Mouse (Mus musculus) midbrain, embryonic 11.5 days (tissue): ENCODE measurements around the gene Chfr. TPM values are rescaled to one million over a fixed set of nuclear protein-coding genes. Genes with fewer than 3 reads are reported as not detected.

ENCODE experiments used
- ATAC-seq: fragments of 200-750 bp; cut with Nextera tagmentation; 2 replicates; pipeline ENCODE4 v1.8.0; 2017; ENCODE audit warnings: moderate TSS enrichment, moderate library complexity; ENCODE audit not compliant: low FRiP score
- DNase-seq: peaks from one replicate; pipeline ENCODE4 v3.0.0; 2015; ENCODE audit warnings: low spot score; ENCODE audit errors: missing footprints
- H3K27ac ChIP-seq: fragments of 300-500 bp; sonication (generic); 2 replicates; pipeline ENCODE4 v1.5.1; 2014; ENCODE audit warnings: low read depth, low read length
- H3K27me3 ChIP-seq: fragments of 300-500 bp; sonication (generic); 2 replicates; pipeline ENCODE4 v1.6.1; 2014; ENCODE audit warnings: mild to moderate bottlenecking, low read length, moderate library complexity, mixed read lengths; ENCODE audit not compliant: control insufficient read depth, insufficient read depth
- H3K36me3 ChIP-seq: fragments of 300-500 bp; sonication (generic); 2 replicates; pipeline ENCODE4 v1.6.1; 2014; ENCODE audit warnings: mild to moderate bottlenecking, low read length, moderate library complexity, mixed read lengths; ENCODE audit not compliant: control insufficient read depth, insufficient read depth
- H3K4me1 ChIP-seq: fragments of 300-500 bp; sonication (generic); 2 replicates; pipeline ENCODE4 v1.6.1; 2014; ENCODE audit warnings: low read length; ENCODE audit not compliant: control insufficient read depth, insufficient read depth
- H3K4me2 ChIP-seq: fragments of 300-500 bp; sonication (generic); 2 replicates; pipeline ENCODE4 v1.6.1; 2014; ENCODE audit warnings: mild to moderate bottlenecking, moderate library complexity
- H3K4me3 ChIP-seq: fragments of 300-500 bp; sonication (generic); 2 replicates; pipeline ENCODE4 v1.5.1; 2014; ENCODE audit warnings: low read depth, low read length
- H3K9ac ChIP-seq: fragments of 300-500 bp; sonication (generic); 2 replicates; pipeline ENCODE4 v1.6.1; 2014; ENCODE audit warnings: low read length
- H3K9me3 ChIP-seq: fragments of 300-500 bp; sonication (generic); 2 replicates; pipeline ENCODE4 v1.6.1; 2016; ENCODE audit warnings: low read length; ENCODE audit not compliant: control insufficient read depth
- WGBS: fragments of 180-500 bp; shearing (Covaris S2); extraction: QIAGEN DNeasy Blood & Tissue Kit; methylation state at CpG from one replicate; pipeline ENCODE4 v1.1.7; 2014; 5-methylcytosine and 5-hydroxymethylcytosine counted together
- polyA plus RNA-seq: library from polyadenylated mRNA; unstranded; fragments of >200 nt; fragmentation: Nextera tagmentation; extraction: Ambion mirVana; gene quantifications from 2 replicates; pipeline ENCODE4 v1.2.1, GENCODE M21; 2014

Chfr gene
- polyA plus RNA-seq, 1 experiment from 2014 or later: 74.2 TPM

DNA sequence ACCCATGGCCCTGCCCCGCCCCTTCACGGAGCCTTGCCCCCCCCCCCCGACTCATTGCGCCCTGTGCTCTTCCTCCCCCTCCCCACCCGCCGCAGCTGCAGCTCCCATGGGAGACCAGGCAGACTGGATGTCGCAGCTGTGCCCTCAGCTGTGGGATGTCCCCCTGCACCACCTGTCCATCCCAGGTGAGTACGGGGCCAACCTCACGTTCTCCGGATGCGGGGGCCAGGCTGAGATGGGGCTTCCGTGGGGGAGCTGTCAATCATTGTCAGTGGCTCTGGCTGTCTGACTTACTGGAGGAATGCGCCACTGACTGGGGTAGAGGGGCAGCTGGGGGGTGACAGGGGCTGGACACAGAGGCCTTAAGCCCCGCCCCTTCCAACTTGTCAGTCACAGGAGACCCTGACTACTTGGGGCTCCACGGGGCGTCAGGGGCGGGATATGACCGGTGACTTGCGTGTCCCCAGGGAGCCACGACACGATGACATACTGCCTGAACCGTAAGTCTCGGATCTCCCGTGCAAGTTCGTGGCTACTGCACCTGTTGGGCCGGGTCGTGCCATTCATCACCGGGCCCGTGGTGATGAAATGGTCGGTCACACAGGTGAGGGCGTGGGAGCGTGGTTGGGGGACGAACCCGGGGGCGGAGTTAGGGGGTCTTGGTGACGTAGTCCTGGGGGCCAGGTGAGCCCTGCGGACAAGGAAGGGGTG, 34.6 kb upstream of the Chfr start:
- peaks cover 15% of the 10 kb centered on the region for H3K4me1 ChIP-seq
- H3K27ac ChIP-seq: no peak overlapping the region
- peak overlapping the region; percentile 49 for H3K4me2 ChIP-seq
- no peaks in the 10 kb centered on the region for H3K9me3 ChIP-seq
- H3K4me3 ChIP-seq: peak overlapping the region; percentile 23
- H3K9ac ChIP-seq: no peak overlapping the region
- ATAC-seq: peak; percentile 34
- H3K27me3 ChIP-seq: peaks cover 5% of the 10 kb centered on the region; the same call in 1 of the 2 replicates
- 1% methylated on average over 34 of the region's 37 CpGs for WGBS
- H3K36me3 ChIP-seq: peaks cover 26% of the 10 kb centered on the region; the same call in 1 of the 2 replicates
- DNase-seq: no peak

DNA sequence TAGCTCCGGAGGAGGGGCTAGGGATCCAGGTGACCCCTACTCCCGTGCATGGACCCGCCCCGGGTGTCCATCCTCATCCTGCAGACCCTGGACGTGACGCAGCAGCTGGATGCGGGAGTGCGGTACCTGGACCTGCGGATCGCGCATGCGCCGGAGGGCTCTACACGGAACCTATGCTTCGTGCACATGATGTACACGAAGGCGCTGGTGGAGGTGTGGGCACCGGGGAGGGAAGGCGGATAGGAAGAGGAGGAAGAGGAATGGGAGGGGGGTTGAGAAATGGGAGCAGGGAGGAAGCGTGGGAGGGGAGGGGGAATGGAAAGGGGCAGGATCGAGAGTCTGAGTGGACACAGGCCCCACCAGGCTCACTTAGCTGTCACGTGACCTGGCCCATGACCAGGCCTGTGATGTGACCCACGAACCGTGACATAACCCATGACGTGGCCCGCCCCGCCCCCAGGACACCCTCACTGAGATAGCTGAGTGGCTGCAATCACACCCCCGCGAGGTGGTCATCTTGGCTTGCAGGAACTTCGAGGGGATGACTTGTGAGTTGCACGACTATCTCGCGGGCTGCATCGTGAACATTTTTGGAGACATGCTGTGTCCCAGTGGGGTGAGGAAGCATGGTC, 33.8 kb upstream of the Chfr start:
- peak; percentile 88 for DNase-seq
- peak overlapping the region; percentile 49 for H3K4me2 ChIP-seq
- peak; percentile 36 for ATAC-seq
- H3K27me3 ChIP-seq: peaks cover 5% of the 10 kb centered on the region; the same call in 1 of the 2 replicates
- H3K4me1 ChIP-seq: peaks cover 20% of the 10 kb centered on the region
- no peaks in the 10 kb centered on the region for H3K9me3 ChIP-seq
- H3K9ac ChIP-seq: 0 out of 2 replicates have a peak overlapping the region, but pooled peaks have one; percentile 9
- H3K36me3 ChIP-seq: peaks cover 26% of the 10 kb centered on the region; the same call in 1 of the 2 replicates
- peak overlapping the region; percentile 23 for H3K4me3 ChIP-seq
- WGBS: 19% methylated on average over 34 of the region's 34 CpGs
- no peak overlapping the region for H3K27ac ChIP-seq

DNA sequence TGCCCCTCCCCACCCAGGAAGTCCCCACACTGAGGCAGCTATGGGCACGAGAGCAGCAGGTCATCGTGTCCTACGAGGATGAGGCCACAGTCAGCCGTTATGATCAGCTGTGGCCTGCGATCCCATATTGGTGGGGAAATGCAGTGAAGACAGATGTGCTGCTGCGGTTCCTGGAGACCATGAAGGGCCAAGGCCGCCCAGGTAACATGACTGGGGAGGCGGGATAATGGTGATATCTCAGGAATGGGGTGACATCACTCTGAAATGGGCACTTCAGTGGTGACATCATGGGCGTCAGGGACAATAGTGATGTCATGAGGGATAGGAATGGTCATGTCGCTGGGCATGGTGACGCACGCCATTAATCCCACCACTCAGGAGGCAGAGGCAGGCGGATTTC, 33.2 kb upstream of the Chfr start:
- Histone ChIP-seq H3K4me2 (no peak overlapping the region), H3K4me1 (peaks cover 23% of the 10 kb centered on the region), H3K27me3 (peaks cover 5% of the 10 kb centered on the region; the same call in 1 of the 2 replicates), H3K4me3 (no peak overlapping the region), H3K9me3 (no peaks in the 10 kb centered on the region), H3K27ac (no peak overlapping the region), H3K9ac (no peak overlapping the region), H3K36me3 (peaks cover 26% of the 10 kb centered on the region; the same call in 1 of the 2 replicates)
- ATAC-seq (no peak), DNase-seq (no peak)
- WGBS: 95% methylated on average over 13 of the region's 13 CpGs

DNA sequence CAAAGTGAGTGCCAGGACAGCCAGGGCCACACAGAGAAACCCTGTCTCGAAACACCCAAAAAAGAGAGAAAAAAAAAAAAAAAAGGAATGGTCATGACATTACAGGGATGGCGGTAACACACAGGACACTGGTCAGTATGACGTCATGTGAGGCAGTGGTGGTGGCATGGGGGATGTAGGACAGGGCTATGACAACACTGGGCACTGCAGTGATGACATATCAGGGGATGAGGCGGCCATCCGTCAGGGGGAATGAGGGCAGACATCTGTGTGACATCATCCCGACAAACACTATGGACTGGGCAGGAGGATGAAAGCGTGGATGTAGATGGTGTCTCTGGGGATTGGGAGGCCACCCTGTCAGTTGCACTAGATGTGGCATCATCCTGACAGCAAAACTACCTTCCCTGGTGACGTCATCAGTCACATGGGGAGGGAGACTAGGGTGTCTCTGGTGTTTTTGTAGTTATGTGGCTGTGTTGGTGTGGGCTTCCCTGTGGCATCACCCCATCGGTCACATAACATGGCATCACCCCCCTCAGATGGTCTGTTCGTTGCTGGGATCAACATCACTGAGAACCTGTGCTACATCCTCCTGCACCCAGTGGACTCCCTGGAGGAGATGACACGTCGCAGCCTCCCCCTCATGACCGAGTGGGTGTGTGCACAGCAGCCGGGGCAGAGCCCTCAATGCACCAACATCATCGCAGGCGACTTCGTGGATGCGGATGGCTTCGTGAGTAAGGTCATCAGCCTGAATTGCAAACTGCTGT, 32.6 kb upstream of the Chfr start:
- WGBS: 95% methylated on average over 19 of the region's 19 CpGs
- no peak overlapping the region for H3K9ac ChIP-seq
- no peaks in the 10 kb centered on the region for H3K9me3 ChIP-seq
- peaks cover 26% of the 10 kb centered on the region; the same call in 1 of the 2 replicates for H3K36me3 ChIP-seq
- H3K27ac ChIP-seq: no peak overlapping the region
- H3K4me1 ChIP-seq: peaks cover 23% of the 10 kb centered on the region
- DNase-seq: no peak
- peaks cover 5% of the 10 kb centered on the region; the same call in 1 of the 2 replicates for H3K27me3 ChIP-seq
- H3K4me3 ChIP-seq: no peak overlapping the region
- ATAC-seq: no peak
- H3K4me2 ChIP-seq: no peak overlapping the region

DNA sequence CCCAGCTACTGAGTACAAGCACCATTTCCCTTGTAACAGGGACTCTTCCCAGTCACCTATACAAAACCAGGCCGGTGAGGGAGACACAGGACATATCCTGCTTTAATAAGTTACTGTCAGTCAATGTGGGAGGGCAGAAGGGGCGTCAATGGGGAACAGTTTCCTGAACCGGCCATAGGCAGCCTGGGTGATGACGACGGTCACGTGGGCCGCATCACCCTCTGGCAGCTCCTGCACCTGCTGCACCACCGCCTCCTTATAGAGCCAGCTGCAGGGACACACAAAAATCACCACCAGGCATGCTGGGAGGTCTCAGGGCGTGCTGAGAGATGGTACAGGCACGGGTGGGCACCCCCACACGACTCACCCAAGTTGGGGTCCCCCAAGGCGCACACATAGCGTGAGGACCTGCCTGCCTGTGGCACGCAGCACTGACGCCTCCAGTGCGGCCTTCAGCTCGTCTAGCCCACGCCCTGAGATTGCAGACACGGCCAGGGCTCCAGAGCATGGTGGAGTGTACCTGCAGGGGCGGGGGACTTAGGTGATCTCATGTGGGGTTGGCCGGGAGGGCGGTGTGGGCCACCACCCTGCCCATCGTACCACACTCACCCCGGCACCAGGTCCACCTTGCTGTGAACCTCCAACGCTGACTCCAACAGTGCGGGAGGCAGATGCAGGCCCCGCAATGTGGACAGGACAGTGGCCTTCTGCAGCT, 31.6 kb upstream of the Chfr start:
- Histone ChIP-seq H3K4me2 (no peak overlapping the region), H3K9me3 (no peaks in the 10 kb centered on the region), H3K27me3 (peaks cover 5% of the 10 kb centered on the region; the same call in 1 of the 2 replicates), H3K4me3 (no peak overlapping the region), H3K9ac (no peak overlapping the region), H3K27ac (no peak overlapping the region), H3K4me1 (peaks cover 23% of the 10 kb centered on the region), H3K36me3 (peaks cover 26% of the 10 kb centered on the region; the same call in 1 of the 2 replicates)
- DNase-seq (no peak), ATAC-seq (no peak)
- 96% methylated on average over 27 of the region's 27 CpGs for WGBS

DNA sequence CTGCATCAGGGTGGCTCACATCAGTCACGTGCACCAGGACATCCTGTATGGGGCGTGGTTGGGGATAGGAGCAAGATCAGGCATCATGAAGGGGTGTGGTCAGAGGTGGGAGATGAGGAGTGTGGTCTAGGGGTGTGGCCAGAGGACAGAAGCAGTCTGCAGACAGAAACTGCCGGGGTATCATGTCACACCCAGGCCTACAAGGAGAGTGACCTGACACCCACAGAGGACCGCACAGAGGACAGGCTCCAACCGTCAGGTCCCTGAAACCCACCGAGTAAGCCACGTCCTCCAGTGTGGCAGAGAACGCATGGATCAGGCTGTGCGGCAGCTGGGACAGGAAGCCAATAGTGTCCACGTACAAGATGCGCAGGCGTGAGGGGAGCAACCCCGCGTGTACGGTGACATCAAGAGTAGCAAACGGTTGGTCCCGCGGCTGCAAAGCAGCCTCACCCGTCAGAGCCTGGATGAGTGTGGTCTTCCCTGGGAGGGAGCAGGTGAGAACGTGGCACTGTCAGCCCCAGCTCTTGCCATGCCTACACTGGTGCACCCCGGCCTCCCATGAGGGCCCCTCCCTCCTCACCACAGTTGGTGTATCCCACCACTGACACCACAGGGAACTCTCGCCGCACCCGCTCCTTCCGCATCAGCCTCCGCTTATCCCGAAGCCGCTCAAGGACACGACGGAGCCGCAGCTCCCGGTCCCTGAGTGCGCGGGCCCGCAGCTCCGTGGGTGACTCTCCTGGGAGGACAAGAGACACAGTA, 30.8 kb upstream of the Chfr start:
- ATAC-seq (no peak), DNase-seq (no peak)
- Histone ChIP-seq H3K9ac (no peak overlapping the region), H3K4me1 (peaks cover 23% of the 10 kb centered on the region), H3K36me3 (peaks cover 26% of the 10 kb centered on the region; the same call in 1 of the 2 replicates), H3K27ac (no peak overlapping the region), H3K9me3 (no peaks in the 10 kb centered on the region), H3K27me3 (peaks cover 5% of the 10 kb centered on the region; the same call in 1 of the 2 replicates), H3K4me2 (no peak overlapping the region), H3K4me3 (no peak overlapping the region)
- 95% methylated on average over 36 of the region's 36 CpGs for WGBS

DNA sequence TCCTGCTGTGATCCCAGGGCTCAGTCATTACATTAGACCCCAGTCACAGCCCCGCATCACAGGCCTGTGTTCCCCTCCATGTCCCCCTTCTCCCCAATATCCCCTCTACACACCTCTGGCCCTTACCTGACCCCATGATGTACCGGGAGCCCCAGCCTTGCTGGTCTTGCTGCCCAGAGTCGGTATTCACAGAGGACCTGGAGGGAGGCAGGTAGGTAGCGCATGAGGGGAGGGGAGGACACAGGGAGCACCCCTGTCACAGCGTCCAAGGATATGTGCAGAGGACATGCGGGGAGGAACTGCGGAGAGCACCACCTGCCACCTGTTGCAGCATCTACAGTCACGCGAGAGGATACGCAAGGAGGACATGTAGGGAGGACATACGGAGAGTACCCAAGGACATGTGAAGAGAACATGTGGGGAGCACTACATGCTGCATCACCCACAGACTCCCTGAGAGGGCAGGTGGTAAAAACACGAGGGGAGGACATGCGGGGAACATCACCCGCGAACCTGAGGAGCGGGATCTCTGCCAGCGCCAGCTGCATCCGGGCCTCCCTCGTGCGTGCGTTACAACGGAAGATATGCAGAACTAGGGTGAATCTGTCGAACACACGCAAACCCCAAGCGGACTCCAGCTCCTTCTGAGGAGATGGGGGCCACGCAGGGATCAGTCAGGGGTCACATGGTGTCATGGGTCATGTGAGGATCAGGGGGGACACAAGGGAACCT, 29.3 kb upstream of the Chfr start:
- Histone ChIP-seq H3K27ac (no peak overlapping the region), H3K4me3 (peak overlapping the region; percentile 64), H3K9me3 (no peaks in the 10 kb centered on the region), H3K36me3 (peaks cover 26% of the 10 kb centered on the region; the same call in 1 of the 2 replicates), H3K27me3 (peaks cover under 1% of the 10 kb centered on the region; the same call in 1 of the 2 replicates), H3K4me1 (peaks cover 16% of the 10 kb centered on the region), H3K9ac (peak overlapping the region; percentile 67; the same call in 1 of the 2 replicates), H3K4me2 (peak overlapping the region; percentile 84)
- WGBS: 95% methylated on average over 26 of the region's 26 CpGs
- no peak for DNase-seq
- ATAC-seq: no peak
